In the genomic region with DNA sequence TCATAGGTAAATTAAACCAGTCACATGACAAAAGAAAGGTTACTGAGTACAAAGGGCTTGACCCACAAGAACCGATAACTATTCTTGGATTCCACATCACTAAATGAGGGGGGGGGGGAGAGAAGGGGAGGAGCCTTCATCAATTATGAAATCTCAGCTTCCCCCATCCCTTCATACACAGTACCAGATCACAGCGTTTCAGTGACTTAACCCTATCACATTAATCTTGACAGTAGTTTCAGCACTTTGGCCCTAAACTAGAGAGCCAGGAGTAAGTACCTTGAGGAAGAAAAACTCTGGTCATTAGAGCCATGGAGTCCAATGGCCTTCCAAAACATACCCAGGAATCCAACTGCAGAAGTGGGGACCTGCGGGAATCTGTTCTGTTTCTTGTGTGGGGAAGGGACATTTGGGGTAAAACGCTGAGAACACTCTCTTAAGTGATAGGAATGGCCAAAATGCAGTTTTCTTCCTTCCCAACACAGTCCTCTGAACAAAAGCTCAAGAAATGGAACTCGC, we compare ENCODE assay signal across 9 mouse cellular contexts. TPM values are rescaled to one million over a fixed set of nuclear protein-coding genes. Genes with fewer than 3 reads are reported as not detected.
DNase-seq lines count a peak whose midpoint lies in the region; ATAC-seq and TF ChIP-seq lines count a peak whose summit lies in the region.
"Had no signal": no experiment of that assay in that cellular context is flagged by ENCODE, and none has a peak within 500 bp of the region (broad histone marks: within the 10 kb centered on the region; RNA-seq: fewer than 3 reads in every experiment).

No protein-coding gene starts in this region.

- H3K4me1 ChIP-seq in kidney, embryonic 15.5 days: 0 out of 2 replicates have a peak, but pooled peaks cover 5% of the 10 kb centered on the region
- H3K4me1 ChIP-seq in brown adipose tissue, adult 24 weeks (ENCODE audit: control insufficient read depth, insufficient read depth, insufficient read length, low read length): no peaks in the 10 kb centered on the region
- H3K4me1 ChIP-seq in hindbrain, embryonic 16.5 days (ENCODE audit: control insufficient read depth, insufficient read depth, low read depth, low read length): peaks cover 9% of the 10 kb centered on the region
- no peaks in the 10 kb centered on the region for H3K4me1 ChIP-seq in midbrain, postnatal 0 days (ENCODE audit: insufficient read depth, low read length)

- WGBS in kidney, embryonic 15.5 days: 3% methylated on average over 5 of the region's 5 CpGs
- 0% methylated on average over 5 of the region's 5 CpGs for WGBS in hindbrain, embryonic 16.5 days
- 3% methylated on average over 5 of the region's 5 CpGs for WGBS in midbrain, postnatal 0 days

- H3K9ac ChIP-seq in kidney, embryonic 15.5 days: peak overlapping the region; percentile 87
- H3K9ac ChIP-seq in hindbrain, embryonic 16.5 days (ENCODE audit: low read depth, low read length): peak overlapping the region; percentile 93
- peak overlapping the region; percentile 93 for H3K9ac ChIP-seq in midbrain, postnatal 0 days (replicated peaks; ENCODE audit: low read length, poor library complexity, severe bottlenecking)

- peak overlapping the region; percentile 94 for H3K27ac ChIP-seq in kidney, embryonic 15.5 days
- peak overlapping the region; percentile 87 for H3K27ac ChIP-seq in brown adipose tissue, adult 24 weeks (replicated peaks; ENCODE audit: low read depth, low read length)
- H3K27ac ChIP-seq in hindbrain, embryonic 16.5 days (ENCODE audit: low read depth, low read length): peak overlapping the region; percentile 94
- H3K27ac ChIP-seq in midbrain, postnatal 0 days (ENCODE audit: low read depth, low read length): peak overlapping the region; percentile 95

- H3K4me2 ChIP-seq in kidney, embryonic 15.5 days: peak overlapping the region; percentile 62
- peak overlapping the region; percentile 70 for H3K4me2 ChIP-seq in hindbrain, embryonic 16.5 days (ENCODE audit: low read length)
- H3K4me2 ChIP-seq in midbrain, postnatal 0 days (ENCODE audit: low read depth, low read length, poor library complexity, severe bottlenecking): peak overlapping the region; percentile 60

- TF ChIP-seq CTCF in midbrain, postnatal 0 days (IDR thresholded peaks at IDR 0.05): no peak

- H3K4me3 ChIP-seq in kidney, embryonic 15.5 days (replicated peaks): peak overlapping the region; percentile 75
- H3K4me3 ChIP-seq in brown adipose tissue, adult 24 weeks (ENCODE audit: insufficient read depth, low read depth, low read length): peak overlapping the region; percentile 92
- H3K4me3 ChIP-seq in hindbrain, embryonic 16.5 days (ENCODE audit: low read length): peak overlapping the region; percentile 61
- H3K4me3 ChIP-seq in midbrain, postnatal 0 days (ENCODE audit: low read depth, low read length): peak overlapping the region; percentile 68

- peak; percentile 61 for ATAC-seq in kidney, embryonic 15.5 days (replicated peaks; ENCODE audit: low FRiP score)
- no peak; the same call in 1 of the 2 replicates for ATAC-seq in hindbrain, embryonic 16.5 days
- peak; percentile 44 for ATAC-seq in midbrain, postnatal 0 days (ENCODE audit: low FRiP score)

- DNase-seq in kidney, adult 11 months: no peak
- DNase-seq in midbrain, postnatal 0 days (ENCODE audit: low spot score): no peak
- no peak for DNase-seq in adrenal gland, postnatal 4 days (ENCODE audit: low spot score in 2 of 2)
- DNase-seq in spleen, postnatal 36 days (ENCODE audit: low spot score in 2 of 2): no peak
- DNase-seq in left cerebral cortex, adult 9 months (ENCODE audit: low spot score in 2 of 2): no peak

- H3K9me3 ChIP-seq in kidney, embryonic 15.5 days (replicated peaks): no peaks in the 10 kb centered on the region
- no peaks in the 10 kb centered on the region for H3K9me3 ChIP-seq in hindbrain, embryonic 16.5 days (ENCODE audit: control insufficient read depth, low read length)
- H3K9me3 ChIP-seq in midbrain, postnatal 0 days (ENCODE audit: low read length): no peaks in the 10 kb centered on the region

- H3K36me3 ChIP-seq in kidney, embryonic 15.5 days: peaks cover 30% of the 10 kb centered on the region
- H3K36me3 ChIP-seq in hindbrain, embryonic 16.5 days (ENCODE audit: control insufficient read depth, insufficient read depth, low read length): 0 out of 2 replicates have a peak, but pooled peaks cover 6% of the 10 kb centered on the region
- no peaks in the 10 kb centered on the region; the same call in 1 of the 2 replicates for H3K36me3 ChIP-seq in midbrain, postnatal 0 days (ENCODE audit: insufficient read depth, low read length)

- H3K27me3 ChIP-seq in kidney, embryonic 15.5 days: no peaks in the 10 kb centered on the region
- H3K27me3 ChIP-seq in hindbrain, embryonic 16.5 days (replicated peaks; ENCODE audit: control insufficient read depth, insufficient read depth, low read length): no peaks in the 10 kb centered on the region
- no peaks in the 10 kb centered on the region for H3K27me3 ChIP-seq in midbrain, postnatal 0 days (ENCODE audit: insufficient read depth, low read length)

RNA-seq across cellular contexts. Expression of gene Usp40, which starts 0.6 kb away (rescaled TPM):
- polyA plus RNA-seq in kidney, embryonic 15.5 days (2015; fragmentation: Nextera tagmentation; extraction: Ambion mirVana): 38.7 and 42.6 TPM in 2 replicates
- polyA plus RNA-seq in brown adipose tissue, adult 24 weeks (2012; ENCODE audit: insufficient read depth, insufficient read length, missing spikeins): 13.1 and 16.1 TPM in 2 replicates
- polyA plus RNA-seq in hindbrain, embryonic 16.5 days (2015; fragmentation: Nextera tagmentation; extraction: Ambion mirVana): 17.8 and 20.0 TPM in 2 replicates
- 15.8 and 18.5 TPM in 2 replicates for total RNA-seq in midbrain, postnatal 0 days (2014; rRNA removed)
- 8.4 and 9.8 TPM in 2 replicates for polyA plus RNA-seq in midbrain, postnatal 0 days (2015; fragmentation: Nextera tagmentation; extraction: Ambion mirVana)
- 10 to 100 TPM; 35.7 to 39.6 TPM for total RNA-seq in adrenal gland, postnatal 4 days (2021)

RNA-seq across cellular contexts. Expression of gene Ugt1a10, which starts 47.4 kb away (rescaled TPM):
- 17.5 TPM in 2 replicates for polyA plus RNA-seq in kidney, embryonic 15.5 days (2015; fragmentation: Nextera tagmentation; extraction: Ambion mirVana)
- not detected in 2 replicates for polyA plus RNA-seq in brown adipose tissue, adult 24 weeks (2012; ENCODE audit: insufficient read depth, insufficient read length, missing spikeins)
- not detected in 2 replicates for polyA plus RNA-seq in hindbrain, embryonic 16.5 days (2015; fragmentation: Nextera tagmentation; extraction: Ambion mirVana)
- not detected in 2 replicates for total RNA-seq in midbrain, postnatal 0 days (2014; rRNA removed)
- polyA plus RNA-seq in midbrain, postnatal 0 days (2015; fragmentation: Nextera tagmentation; extraction: Ambion mirVana): not detected in 2 replicates
- 1 to 10 TPM; 2.8 to 3.2 TPM for total RNA-seq in adrenal gland, postnatal 4 days (2021)
- polyA plus RNA-seq: brain, embryonic 14.5 days had no signal

Comparison
In these comparisons a context has a peak if more than half of its experiments do, and no peak if none do; other contexts are left out.
1. RNA of gene Ugt1a10, which starts 47.4 kb away (polyA plus RNA-seq): 17.5 TPM in kidney, embryonic 15.5 days; not detected in brown adipose tissue, adult 24 weeks, not detected in hindbrain, embryonic 16.5 days and not detected in midbrain, postnatal 0 days; every median in the first group is over 10 times any median in the second.
2. Peak in every context shown above with its lines, with median percentiles within 50 percentile points of each other: H3K27ac ChIP-seq, H3K4me2 ChIP-seq, H3K4me3 ChIP-seq and H3K9ac ChIP-seq.